Mouse (Mus musculus): ENCODE measurements around the gene Tanc2. TPM values are rescaled to one million over a fixed set of nuclear protein-coding genes. Genes with fewer than 3 reads are reported as not detected.

Gene Tanc2
- total RNA-seq, 2 experiments from 2014 or later = 10.6 to 11.4 TPM

DNA sequence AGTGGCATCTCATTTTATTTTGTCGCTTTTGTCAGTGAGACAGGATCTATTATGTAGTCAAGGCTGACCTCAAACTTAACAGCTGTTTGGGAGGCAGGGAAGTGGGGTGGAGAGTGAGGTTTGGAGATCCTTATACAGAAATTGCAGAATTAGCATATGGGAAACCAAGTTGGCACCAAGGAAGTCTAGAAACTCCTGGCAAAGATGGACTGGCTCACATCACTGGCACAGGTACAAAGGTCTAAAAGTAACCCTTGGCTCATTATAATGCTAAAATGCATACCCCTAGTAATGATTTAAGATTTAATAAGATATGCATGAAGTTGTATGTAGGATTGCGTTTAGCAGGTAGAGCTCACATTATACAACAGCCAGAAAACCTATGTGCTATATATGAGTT, 58.2 kb downstream of the Tanc2 start:
- DNase-seq = no peak

DNA sequence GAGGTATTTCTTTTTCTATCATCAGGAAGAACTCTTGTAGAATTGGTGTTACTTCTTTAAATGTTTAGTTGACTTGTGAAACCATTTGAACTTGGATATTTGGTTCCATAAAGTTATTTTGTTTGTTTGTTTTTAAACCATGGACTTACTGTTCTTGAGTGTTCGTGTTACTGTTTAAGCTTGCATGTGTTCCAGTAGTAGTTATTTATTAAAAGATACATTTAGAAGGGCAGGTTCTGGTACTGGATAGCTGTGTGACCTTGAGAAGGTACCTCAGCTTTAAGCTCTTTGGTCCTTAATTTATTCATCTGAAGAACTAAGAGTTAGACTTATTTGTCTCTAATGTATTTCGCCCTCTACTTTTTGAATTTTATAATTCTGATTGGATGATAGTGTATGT, 64.8 kb downstream of the Tanc2 start:
- DNase-seq = no peak

DNA sequence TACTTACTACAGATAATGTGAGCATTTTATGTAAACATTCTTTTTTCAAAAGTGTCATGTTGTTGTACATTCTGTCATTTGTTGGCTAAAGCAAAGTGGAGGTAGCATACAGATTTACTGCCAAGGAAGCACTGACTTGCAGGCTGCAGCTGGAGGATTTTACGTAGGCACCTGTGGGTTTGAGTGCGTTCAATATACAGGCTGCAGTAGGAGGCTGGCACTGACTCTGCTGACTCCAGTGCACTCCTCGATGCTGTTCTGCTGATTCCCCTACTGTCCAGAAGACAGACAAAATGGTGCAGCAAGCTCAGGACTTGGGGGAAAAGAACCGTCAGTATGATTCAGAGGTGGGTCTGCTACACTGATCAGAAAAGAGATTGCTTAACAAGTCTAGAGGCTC, 65.5 kb downstream of the Tanc2 start:
- no peak for DNase-seq

DNA sequence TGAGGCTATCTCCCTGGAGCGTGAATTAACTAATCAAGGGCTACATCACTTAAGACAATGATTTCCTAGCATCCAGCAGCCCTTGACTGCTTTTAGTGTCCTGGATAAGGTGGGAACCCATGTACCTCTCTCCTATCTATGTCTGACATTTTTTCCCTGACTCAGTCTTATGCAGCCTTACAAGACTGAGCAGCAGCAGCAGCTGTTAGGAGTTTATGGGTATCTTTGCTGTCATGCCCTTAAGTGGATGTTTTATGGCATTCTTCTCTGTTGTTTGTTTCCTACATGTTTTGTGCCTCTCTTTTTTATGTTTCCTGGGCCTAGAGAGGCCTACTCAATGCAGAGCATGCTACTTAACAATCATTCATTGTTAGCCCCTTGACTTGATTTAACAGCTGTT, 78.1 kb downstream of the Tanc2 start:
- no peak for DNase-seq

DNA sequence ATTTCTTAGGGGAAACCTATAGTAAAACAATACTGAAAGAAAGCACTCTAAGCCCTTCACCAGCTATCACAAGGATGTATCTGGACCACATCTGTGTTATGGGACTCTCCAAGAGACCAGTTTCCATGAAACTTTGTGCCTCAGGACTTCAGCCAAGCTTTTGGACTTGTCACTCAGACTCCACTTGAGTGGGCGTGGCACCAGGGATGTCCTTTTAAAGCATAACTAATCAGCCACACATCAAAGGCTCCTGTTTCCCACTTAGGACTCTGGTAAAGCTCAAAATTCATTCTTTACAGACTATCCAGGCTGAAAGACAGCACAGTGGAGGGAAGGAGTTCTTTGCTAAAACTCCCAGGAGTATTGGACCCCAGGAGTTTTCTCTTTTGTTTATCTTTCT, 89.2 kb downstream of the Tanc2 start:
- no peak for DNase-seq

DNA sequence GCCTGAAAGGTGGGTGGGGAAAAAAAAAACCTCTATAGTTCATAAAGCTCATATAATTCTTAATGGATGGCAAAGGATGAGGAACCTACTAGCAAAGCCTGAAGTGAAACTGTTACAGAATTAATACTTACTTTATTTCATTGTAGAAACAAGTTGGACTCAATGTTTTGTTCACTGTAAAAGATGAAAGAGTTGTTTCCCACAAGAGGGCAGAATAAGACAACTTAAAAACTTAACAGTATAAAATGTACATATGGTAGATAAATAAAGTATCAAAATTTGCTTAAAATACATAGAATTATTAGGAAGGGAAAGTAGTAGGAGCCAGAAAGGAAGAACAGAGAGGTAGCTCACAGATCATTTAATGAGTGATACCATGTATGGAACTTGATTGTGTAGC, 95.0 kb downstream of the Tanc2 start:
- DNase-seq = no peak

DNA sequence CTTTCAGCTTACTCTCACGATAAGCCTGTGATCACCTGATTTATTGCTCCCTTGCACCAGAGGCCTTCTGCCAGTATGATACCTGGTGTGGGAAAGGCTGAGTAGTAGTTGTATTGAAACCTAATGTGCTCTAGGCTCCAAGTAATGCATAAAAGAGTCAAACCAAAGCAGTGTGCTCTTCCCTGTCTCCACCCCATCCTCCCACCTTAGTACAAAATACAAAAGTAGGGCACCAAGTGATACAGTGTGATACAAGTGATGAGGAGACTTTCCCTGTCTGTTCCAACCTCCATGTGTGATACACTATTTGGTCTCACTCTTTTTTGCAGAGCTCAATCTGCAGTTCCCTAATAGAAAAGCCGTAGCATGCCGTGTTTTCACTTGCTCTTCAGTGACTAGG, 110.7 kb downstream of the Tanc2 start:
- no peak for DNase-seq

DNA sequence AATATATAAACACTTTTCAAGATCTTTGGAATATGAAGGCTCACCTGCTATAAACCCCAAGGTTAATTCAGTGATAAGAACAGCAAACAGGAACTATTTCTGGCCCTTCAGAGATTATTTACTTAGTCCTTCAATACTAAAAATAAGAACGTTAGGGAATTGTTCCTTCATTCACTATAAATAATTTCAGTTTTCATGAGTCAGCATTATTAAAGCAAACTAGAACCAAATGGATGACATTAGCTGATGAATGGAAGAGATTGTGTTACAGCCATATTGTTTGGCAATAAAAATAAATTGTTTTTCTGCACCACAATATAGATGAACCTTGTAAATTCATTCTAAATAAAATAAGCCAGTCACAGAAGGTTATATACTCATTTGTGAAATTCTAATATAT, 129.9 kb downstream of the Tanc2 start:
- no peak for DNase-seq

DNA sequence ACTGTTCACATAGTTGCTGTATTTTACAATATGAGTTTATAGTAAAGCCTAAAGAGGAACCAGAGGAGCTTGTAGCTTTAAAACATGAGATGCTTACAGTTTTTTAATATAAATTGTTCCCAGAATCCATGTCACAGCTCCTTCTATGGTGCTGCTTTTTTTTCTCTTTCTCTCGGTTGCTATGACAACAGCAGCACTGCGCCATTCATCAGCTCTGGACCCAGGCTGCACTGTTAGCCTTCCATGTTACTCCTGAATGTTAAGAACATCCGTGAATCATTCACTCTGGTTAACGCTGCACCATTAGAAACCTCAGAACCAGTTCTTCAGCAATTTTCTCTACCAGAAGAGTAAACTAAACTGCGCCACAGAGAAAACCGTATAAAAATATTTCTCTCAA, 141.8 kb downstream of the Tanc2 start:
- no peak for DNase-seq

DNA sequence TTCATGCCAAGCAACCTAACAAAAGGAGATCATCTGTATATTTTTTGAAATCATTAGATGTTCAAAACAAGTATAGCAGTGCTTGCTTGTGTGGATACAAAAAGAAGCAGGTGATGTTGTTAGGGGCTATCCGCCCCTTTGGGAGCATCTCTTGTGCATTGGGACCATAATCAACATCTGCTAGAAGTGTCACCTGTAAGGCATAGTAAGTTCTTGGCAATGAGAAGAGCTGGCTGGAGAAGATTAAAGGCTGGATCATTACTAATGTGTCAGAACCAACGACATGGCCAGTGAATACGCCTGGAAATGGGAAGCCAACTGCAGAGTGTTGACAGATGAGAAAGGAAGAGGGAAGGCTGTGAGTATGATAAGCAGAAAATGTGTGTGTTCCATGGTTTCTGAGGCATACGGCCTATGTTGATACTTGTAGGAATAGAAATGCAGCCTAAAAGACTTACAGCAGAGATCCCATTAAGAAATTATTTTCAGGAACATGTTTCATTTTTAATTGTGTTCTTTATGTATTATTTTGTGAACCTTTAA, 142.3 kb downstream of the Tanc2 start:
- DNase-seq = no peak

DNA sequence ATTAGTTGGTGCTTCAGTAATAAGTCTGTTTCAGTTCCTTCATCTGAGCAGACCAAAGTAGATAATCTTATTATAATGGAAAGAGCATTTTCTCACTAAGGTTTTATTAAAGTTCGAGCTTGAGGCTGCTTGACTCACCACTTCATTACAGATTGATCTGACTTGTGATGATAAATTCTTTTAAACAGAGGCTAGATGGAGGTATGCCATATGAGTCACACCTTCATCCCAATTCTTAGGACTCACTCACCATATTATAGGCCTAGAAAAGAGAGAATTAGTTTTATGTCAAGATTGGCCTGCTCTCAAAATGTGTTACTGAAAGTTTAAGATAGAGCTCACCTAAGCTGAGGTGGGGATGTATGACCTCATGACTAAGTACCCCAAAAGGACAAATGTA, 153.4 kb downstream of the Tanc2 start:
- no peak for DNase-seq

DNA sequence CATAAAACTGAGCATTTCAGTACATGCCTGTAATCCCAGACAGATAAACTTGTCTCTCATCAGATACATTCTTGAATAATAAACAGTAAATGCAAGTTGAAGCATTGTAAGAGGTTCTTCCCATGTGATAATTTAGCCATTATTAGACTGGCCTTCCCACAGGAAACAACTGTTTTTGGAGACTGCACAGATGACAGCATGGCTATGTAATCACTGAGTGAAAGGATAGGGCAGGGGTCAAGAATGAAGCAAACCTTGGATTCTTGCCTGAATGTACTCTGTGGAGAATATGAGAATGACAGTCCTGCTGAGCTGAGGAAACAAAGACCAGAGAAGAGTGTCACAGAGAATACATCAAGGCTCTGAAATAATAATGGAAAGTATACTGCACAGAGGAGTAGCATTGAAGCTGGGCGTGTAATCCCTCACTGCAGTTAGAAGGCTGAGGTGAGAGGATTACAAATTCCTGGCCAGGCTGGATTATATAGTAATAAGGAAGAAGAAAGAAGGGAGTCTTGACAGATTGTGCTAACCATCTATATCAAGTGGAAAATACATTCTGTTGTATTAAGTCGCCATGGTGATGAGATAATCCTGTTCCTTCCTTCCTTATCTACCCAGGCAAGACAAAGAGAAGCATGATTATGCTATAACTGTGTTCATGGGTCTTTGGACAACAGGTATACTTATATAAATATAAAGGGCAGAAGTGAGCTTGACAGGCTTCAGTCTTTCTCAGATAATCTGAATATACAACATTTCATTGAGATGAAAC, 159.7 kb downstream of the Tanc2 start:
- no peak for DNase-seq

DNA sequence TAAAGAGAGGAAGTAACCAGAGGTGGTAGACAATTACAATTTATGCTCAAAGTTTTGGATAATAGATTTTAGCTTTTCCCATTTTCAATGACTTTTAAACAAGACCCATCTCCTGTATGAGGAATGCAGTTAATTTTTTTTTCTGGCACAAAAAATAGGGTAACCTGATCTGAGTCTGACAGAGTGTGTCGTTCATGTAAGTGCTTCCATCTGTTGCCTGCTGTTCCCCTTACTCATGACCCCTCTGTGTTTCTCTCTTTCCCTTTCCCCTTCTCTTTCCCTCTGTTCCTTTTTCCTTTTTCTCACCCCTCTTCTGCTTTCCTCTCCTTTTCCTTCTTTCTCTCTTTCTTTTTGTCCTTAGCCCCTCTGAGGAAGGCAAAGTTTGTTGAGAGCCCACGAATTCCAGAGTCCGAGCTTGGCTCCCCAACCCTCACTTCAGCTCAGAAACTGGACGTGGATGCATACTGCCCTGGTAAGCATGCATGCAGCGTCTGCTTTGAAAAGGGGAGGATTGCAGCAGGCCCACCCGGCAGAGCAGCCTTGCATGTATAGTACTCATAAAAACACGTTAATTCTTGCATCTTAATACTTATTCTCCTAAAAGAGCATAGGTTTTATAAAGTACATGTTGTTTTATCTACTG, 168.9 kb downstream of the Tanc2 start:
- no peak for DNase-seq

DNA sequence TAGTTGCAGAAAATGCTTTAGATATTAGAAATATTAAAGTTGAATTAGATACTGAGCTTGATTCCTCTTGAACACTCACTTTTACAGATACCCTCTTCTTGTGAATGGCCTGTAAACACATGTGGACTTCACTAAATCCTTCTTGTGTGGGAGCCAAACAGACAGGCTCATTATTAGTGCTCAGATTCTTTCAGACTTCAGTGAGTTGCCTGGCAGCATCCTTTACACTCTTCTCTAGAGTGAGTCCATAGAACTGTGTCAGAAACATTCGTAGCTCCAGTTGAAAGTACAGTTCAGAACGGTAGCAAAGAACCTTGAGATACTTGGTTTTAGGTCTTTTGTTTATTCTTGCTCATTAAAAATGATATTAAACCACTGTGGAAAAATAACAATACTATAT, 169.6 kb downstream of the Tanc2 start:
- no peak for DNase-seq

DNA sequence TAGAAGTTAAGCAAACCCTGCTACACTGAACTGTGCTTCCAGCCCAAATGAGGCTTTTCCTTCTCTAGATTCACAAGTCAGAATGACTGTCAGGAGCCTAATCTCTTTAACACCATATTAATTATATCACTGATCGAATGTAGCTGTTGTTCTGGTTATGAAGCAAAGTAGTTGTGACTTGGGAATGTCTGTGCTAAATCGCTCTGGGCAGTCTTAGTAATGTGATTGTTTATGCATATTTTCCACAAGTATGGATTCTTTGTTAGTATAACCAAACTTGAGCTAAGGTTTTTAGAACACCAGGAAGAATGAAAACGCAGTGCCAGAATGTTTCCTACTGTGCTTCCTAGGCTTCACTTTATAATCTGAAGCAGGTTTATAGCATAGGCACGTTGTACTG, 170.6 kb downstream of the Tanc2 start:
- no peak for DNase-seq

DNA sequence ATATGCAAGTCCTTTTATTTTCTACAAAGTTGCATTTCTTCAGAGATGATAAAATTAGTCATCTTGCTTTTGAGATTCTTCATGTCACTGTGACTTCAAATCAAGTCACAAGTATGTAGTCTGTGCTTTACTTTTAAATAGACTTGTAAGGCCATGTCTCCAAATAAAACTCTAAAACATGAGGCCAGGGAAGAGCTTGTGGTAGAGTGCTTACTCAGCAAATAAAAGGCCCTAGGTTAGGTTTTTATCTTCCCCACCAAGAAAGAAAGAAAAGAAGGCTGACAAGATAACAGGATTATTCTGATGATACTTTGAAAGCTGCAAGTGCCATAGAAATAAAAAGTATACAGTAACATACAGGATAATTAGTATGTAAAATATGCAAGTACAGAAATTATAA, 188.0 kb downstream of the Tanc2 start:
- DNase-seq = no peak

DNA sequence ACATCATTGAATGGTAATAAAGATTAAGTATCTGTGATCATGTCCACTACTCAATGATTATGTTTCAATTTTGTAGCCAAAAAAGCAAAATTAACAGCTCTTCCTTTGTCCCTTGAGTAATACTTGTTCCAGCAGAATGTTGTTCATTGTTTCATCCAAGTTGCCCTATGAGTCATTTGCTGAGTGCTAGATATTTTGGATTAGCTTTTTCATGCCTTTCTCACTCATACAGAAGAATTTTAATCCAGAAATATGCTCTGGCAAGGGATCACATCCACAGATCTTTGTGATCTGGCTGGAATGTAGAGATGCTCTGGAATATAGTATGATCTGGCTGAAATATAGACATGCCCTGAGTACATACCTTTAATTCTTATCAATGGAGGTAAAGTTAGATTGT, 202.7 kb downstream of the Tanc2 start:
- DNase-seq = no peak

DNA sequence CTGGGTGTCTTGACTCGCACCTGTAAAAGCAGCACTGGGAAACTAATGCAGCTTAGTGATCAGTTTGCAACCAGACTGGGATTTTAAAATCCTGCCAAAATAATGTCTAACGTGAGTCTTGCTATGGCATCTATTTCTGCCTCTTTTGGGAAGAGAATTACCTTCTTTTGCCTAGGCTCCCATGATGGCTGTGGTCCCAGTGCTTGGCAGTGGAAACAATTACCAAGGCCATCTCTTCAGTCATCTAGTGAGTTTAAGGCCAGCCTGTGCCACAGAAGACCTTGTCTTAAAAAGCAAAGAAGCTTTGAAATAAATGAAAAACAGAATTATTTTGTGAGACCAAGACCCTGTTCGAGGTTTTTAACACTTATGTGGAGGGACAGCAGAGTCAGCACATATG, 213.9 kb downstream of the Tanc2 start:
- DNase-seq = no peak

DNA sequence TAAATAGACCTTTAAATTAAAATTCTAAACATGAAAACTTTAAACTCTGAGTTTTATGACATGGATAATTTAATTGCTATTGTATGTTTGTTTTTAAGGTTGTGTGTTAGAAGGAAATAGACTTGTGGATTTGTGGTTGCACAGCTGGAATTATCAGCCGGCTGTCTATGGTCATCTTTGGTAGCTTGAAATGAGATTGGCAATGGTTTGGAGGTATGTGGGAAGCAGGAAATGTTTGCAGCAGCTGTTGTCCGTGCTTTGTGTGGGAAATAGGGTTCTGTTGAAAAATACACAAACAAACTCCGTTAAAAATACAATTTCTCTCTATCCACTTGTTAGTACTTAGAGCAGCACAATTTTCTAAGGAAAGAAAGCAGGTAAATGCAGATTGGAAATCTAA, 215.0 kb downstream of the Tanc2 start:
- DNase-seq = no peak

DNA sequence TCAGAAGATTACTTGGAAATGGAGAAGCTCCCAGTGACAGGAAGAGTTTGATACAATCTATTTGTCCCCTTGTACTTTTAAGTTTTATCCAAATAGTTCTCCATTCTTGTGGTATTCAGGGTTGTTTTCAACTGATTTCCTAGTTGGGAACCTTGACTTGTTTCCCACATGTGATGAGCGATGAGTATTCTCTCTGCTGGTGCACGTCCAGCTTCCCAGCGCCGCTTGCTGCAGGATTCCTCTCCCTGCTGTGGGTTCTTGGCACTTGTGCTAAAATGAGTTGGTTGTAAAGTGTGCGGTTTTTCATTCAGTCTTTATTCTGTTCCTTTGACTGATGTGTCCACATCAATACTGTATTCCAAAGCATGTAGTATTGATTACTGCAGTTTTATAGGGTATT, 217.3 kb downstream of the Tanc2 start:
- no peak for DNase-seq

DNA sequence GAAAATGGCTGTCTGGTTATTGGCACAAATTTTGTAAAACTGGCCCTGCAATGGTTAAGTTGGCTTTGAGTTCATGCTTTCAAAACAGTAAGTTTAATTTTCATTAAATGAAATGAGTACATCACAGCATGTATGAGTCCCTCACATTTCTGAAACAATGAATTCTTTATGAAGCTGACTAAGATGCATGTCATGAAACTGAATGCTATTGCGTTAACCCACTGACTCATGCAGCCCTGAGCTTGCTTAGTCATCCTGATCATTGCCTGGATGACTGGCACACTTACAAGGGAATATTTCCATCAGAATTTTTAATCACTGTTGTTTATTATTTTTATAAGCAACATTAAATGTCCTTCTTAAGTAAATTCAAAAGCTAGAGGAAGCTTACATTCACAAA, 233.5 kb downstream of the Tanc2 start:
- no peak for DNase-seq

DNA sequence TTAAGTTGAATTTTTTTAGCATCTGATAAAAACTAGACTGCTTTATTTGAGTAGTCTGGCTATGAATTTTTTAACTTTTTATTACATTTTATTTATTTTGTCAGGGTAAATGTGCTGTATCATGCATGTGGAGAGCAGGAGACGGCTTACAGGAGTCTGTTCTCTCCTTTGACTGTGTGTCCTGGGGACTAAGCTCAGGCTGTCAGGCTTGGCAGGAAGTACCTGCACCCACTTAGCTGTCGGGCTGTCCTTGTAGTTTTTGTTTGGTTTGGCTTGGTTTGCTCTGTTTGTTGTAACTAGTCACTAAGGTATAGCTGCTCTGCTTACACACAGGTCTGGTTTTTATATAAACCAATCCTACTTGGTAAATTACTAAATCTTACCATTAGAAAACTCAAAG, 234.0 kb downstream of the Tanc2 start:
- DNase-seq = no peak

DNA sequence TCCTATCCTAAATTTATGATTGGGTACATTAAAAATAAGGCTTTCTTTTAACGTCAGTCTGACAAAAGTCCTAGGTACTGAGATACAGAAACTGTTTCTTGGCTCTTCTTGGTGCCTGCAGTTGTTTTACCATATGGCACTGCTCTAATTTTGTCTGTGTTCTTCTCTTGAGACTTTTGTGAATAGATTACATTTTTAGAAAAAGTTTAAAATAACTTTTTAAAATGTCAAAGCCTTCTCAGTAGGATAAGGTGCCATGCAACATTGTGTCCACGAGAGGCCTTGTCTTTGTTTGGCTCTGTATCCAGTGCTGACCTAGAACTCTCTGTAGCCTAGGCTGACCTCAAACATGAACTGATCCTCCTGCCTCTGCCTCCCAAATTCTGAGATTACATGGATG, 238.4 kb downstream of the Tanc2 start:
- no peak for DNase-seq

DNA sequence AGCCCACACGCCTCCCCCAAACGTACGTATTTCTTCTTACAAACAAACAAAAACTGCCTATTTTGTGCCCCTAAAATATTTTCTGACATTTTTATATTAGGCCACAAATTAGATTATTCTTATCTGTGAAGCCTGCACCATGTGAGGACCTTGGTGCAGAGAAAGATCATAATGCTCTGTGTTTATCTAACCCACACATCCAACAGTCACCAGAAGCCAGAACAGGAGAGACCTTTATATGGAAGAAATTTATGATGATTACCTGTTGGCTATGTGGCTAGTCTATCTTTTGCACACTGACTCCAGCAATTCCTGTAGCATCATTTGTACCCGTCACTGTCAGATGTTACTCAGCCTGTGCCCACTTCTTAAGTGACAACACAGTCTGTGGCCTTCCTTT, 245.4 kb downstream of the Tanc2 start:
- DNase-seq = no peak
